Comparison of ENCODE assay signal across 9 mouse cellular contexts in genomic region chr4:138107441-138108409, GRCm38 (mm10).
DNase-seq lines count a peak whose midpoint lies in the region; ATAC-seq and TF ChIP-seq lines count a peak whose summit lies in the region.
"Had no signal": no experiment of that assay in that cellular context is flagged by ENCODE, and none has a peak within 500 bp of the region (broad histone marks: within the 10 kb centered on the region; RNA-seq: fewer than 3 reads in every experiment).

No protein-coding gene starts in this region.

- no peak overlapping the region for H3K27ac ChIP-seq in forebrain, embryonic 13.5 days
- no peak overlapping the region for H3K27ac ChIP-seq in forebrain, embryonic 11.5 days (ENCODE audit: low read depth, low read length)
- H3K27ac ChIP-seq in heart, postnatal 0 days (ENCODE audit: low read depth): no peak overlapping the region
- H3K27ac ChIP-seq: lung, embryonic 15.5 days had no signal

- no peak overlapping the region for H3K4me2 ChIP-seq in forebrain, embryonic 13.5 days
- H3K4me2 ChIP-seq in forebrain, embryonic 11.5 days (ENCODE audit: low read depth, low read length, severe bottlenecking): no peak overlapping the region
- H3K4me2 ChIP-seq in heart, postnatal 0 days (ENCODE audit: low read depth, low read length): no peak overlapping the region
- H3K4me2 ChIP-seq: lung, embryonic 15.5 days had no signal

- peak; percentile 69 for ATAC-seq in forebrain, embryonic 13.5 days
- no peak for ATAC-seq in forebrain, embryonic 11.5 days (replicated peaks; ENCODE audit: low FRiP score)
- peak; percentile 74 for ATAC-seq in heart, postnatal 0 days (ENCODE audit: insufficient read depth, low read depth)

- TF ChIP-seq EP300 in heart, postnatal 0 days (IDR thresholded peaks at IDR 0.05; ENCODE audit: low read depth): no peak

- peak; percentile 81 for TF ChIP-seq CTCF in heart, postnatal 0 days (IDR thresholded peaks at IDR 0.05; ENCODE audit: low read depth)

- no peak overlapping the region for H3K4me3 ChIP-seq in forebrain, embryonic 13.5 days
- no peak overlapping the region for H3K4me3 ChIP-seq in forebrain, embryonic 11.5 days (ENCODE audit: low read depth, low read length)
- no peak overlapping the region for H3K4me3 ChIP-seq in heart, postnatal 0 days (ENCODE audit: low read depth, low read length)
- H3K4me3 ChIP-seq: lung, embryonic 15.5 days had no signal

- H3K4me1 ChIP-seq in forebrain, embryonic 13.5 days: no peaks in the 10 kb centered on the region
- no peaks in the 10 kb centered on the region for H3K4me1 ChIP-seq in forebrain, embryonic 11.5 days (replicated peaks; ENCODE audit: control insufficient read depth, insufficient read depth, low read length)
- H3K4me1 ChIP-seq in heart, postnatal 0 days (ENCODE audit: control insufficient read depth, insufficient read depth): no peaks in the 10 kb centered on the region
- H3K4me1 ChIP-seq: lung, embryonic 15.5 days had no signal

- peaks cover 81% of the 10 kb centered on the region for H3K36me3 ChIP-seq in forebrain, embryonic 13.5 days (ENCODE audit: poor library complexity, severe bottlenecking)
- H3K36me3 ChIP-seq in forebrain, embryonic 11.5 days (ENCODE audit: control insufficient read depth, insufficient read depth, low read length): peaks cover 5% of the 10 kb centered on the region; the same call in 1 of the 2 replicates
- H3K36me3 ChIP-seq in heart, postnatal 0 days (replicated peaks; ENCODE audit: control insufficient read depth, insufficient read depth, low read length): peaks cover 61% of the 10 kb centered on the region

- H3K9ac ChIP-seq in forebrain, embryonic 13.5 days: no peak overlapping the region
- H3K9ac ChIP-seq in forebrain, embryonic 11.5 days (ENCODE audit: low read length): no peak overlapping the region
- H3K9ac ChIP-seq in heart, postnatal 0 days (replicated peaks; ENCODE audit: low read depth, low read length): no peak overlapping the region
- H3K9ac ChIP-seq: lung, embryonic 15.5 days had no signal

- no peaks in the 10 kb centered on the region for H3K27me3 ChIP-seq in forebrain, embryonic 13.5 days
- no peaks in the 10 kb centered on the region for H3K27me3 ChIP-seq in forebrain, embryonic 11.5 days (ENCODE audit: control insufficient read depth, insufficient read depth, low read length)
- H3K27me3 ChIP-seq in heart, postnatal 0 days (ENCODE audit: control insufficient read depth, insufficient read depth, low read length): no peaks in the 10 kb centered on the region
- H3K27me3 ChIP-seq: lung, embryonic 15.5 days had no signal

- DNase-seq in forebrain, embryonic 11.5 days (ENCODE audit: low spot score): no peak
- DNase-seq in R1 (ENCODE audit: low read depth, low spot score): peak; percentile 82
- DNase-seq in cerebellum, postnatal 14 days: peak; percentile 81 to 89
- peak; percentile 81 for DNase-seq in heart, postnatal 0 days (ENCODE audit: low spot score)
- DNase-seq in large intestine, adult 2 months (ENCODE audit: low read depth, low spot score): peak; percentile 54
- peak; percentile 84 for DNase-seq in lung, postnatal 10 days
- peak; percentile 36 for DNase-seq in right cerebral cortex, postnatal 14 days

- H3K9me3 ChIP-seq in forebrain, embryonic 13.5 days (replicated peaks): no peaks in the 10 kb centered on the region
- H3K9me3 ChIP-seq in forebrain, embryonic 11.5 days (ENCODE audit: control insufficient read depth, low read length): no peaks in the 10 kb centered on the region
- no peaks in the 10 kb centered on the region for H3K9me3 ChIP-seq in heart, postnatal 0 days (replicated peaks; ENCODE audit: control insufficient read depth, low read length)
- H3K9me3 ChIP-seq: lung, embryonic 15.5 days had no signal

- WGBS in forebrain, embryonic 13.5 days: 91% methylated on average over 7 of the region's 7 CpGs
- 89% methylated on average over 7 of the region's 7 CpGs for WGBS in forebrain, embryonic 11.5 days
- WGBS in heart, postnatal 0 days: 83% methylated on average over 7 of the region's 7 CpGs
- 84% methylated on average over 7 of the region's 7 CpGs for WGBS in large intestine, adult 2 months
